Mouse (Mus musculus) adrenal gland, adult 10 weeks (tissue): ENCODE data around the gene Ogfrl1. TPM values are rescaled to one million over a fixed set of nuclear protein-coding genes. Genes with fewer than 3 reads are reported as not detected.

Experiments used
- polyA plus RNA-seq: library from polyadenylated mRNA; stranded (reverse); fragments of 350-450 nt; fragmentation: Illumina TruSeq; extraction: RNeasy Lipid Tissue Mini Kit (QIAGEN cat#74804); gene quantifications from one replicate; pipeline ENCODE4 v1.2.3, GENCODE M21; 2014; ENCODE audit warnings: low read depth, low replicate concordance

Gene Ogfrl1
- 32.8 TPM for polyA plus RNA-seq

GRCm38 (mm10) chr1:23397623-23398022, at the start of gene Ogfrl1:
Gene Ogfrl1, minus strand, starts transcription at chr1:23397772.

